Mouse (Mus musculus) myocyte (in vitro differentiated cells): Measurements from ENCODE around the gene Yes1.

Experiments used
- CEBPB ChIP-seq: IDR thresholded peaks from 2 replicates; pipeline ENCODE4 v1.6.1; 2011; ENCODE audit warnings: mild to moderate bottlenecking, moderate library complexity; ENCODE audit not compliant: poor library complexity, insufficient read depth, severe bottlenecking
- E2F4 ChIP-seq: IDR thresholded peaks from one replicate; pipeline ENCODE4 v1.6.1; 2011; ENCODE audit warnings: mild to moderate bottlenecking, control low read depth, moderate library complexity; ENCODE audit not compliant: insufficient read depth
- MAX ChIP-seq: IDR thresholded peaks from one replicate; pipeline ENCODE4 v1.6.1; 2011; ENCODE audit warnings: low read depth, mild to moderate bottlenecking, control low read depth
- MYOG ChIP-seq, 3 experiments: IDR thresholded peaks; one replicate each; pipeline ENCODE4 v1.6.1; 2011; ENCODE audit warnings: control low read depth in 2 of 3, low read depth in 2 of 3, mild to moderate bottlenecking in 2 of 3; ENCODE audit not compliant: insufficient read length in 2 of 3, control insufficient read depth in 1 of 3, insufficient read depth in 1 of 3
- POLR2A ChIP-seq: IDR thresholded peaks from one replicate; pipeline ENCODE4 v1.6.1; 2011; ENCODE audit warnings: low read depth, mild to moderate bottlenecking, control low read depth, moderate library complexity; ENCODE audit not compliant: insufficient read length
- TCF12 ChIP-seq: IDR thresholded peaks from one replicate; pipeline ENCODE4 v1.6.1; 2011; ENCODE audit warnings: mild to moderate bottlenecking, control low read depth; ENCODE audit not compliant: poor library complexity, insufficient read depth, severe bottlenecking
- USF1 ChIP-seq: IDR thresholded peaks from one replicate; pipeline ENCODE4 v1.6.1; 2011; ENCODE audit warnings: low read depth, mild to moderate bottlenecking, control low read depth, moderate library complexity

- TF ChIP-seq POLR2A (peak; percentile 73), TCF12 (no peak), CEBPB (no peak), MYOG (IDR thresholded peaks at IDR 0.05; ENCODE audit: control insufficient read depth in 1 of 3, insufficient read depth in 1 of 3, insufficient read length in 2 of 3, low read depth in 2 of 3) (no peak), USF1 (no peak), MAX (no peak), E2F4 (no peak)
Measured at GRCm38 (mm10) chr5:32713703-32714467, 102.9 kb downstream of the Yes1 start.
